Mouse (Mus musculus): Measurements from ENCODE around the gene Ccdc137. TPM values are rescaled to one million over a fixed set of nuclear protein-coding genes. Genes with fewer than 3 reads are reported as not detected.

Ccdc137 gene
- polyA plus RNA-seq, 1 experiment from 2014 or later = 25.0 TPM

DNA sequence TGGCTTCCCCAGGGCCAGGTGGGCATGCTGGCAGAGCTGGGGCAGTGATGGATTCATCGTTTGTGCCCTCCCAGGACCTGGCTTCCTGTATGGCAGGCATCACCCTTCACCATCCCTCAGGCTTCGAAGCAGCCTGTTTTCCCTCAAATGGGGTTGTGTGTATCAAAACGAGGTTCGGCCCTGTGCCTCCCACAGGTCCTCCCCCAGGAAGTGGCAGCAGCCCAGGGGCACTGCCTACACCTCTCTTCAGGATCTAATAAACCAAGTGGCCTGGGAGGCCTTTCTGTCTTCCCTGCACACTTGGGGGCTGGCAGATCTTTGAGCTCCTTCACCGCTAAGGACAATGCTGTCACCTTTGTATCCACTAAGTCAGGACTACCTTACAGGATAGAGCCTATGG lies 41.0 kb downstream of the Ccdc137 start:
- DNase-seq (ENCODE audit: low spot score) = no peak
- no peak overlapping the region for H3K4me3 ChIP-seq (ENCODE audit: low read depth, low read length)
- no peaks in the 10 kb centered on the region for H3K27me3 ChIP-seq (ENCODE audit: control insufficient read depth, insufficient read depth, low read length)
- no peak overlapping the region for H3K4me2 ChIP-seq (replicated peaks; ENCODE audit: low read depth, low read length)
- H3K36me3 ChIP-seq (ENCODE audit: control insufficient read depth, insufficient read depth, low read length) = peaks cover 8% of the 10 kb centered on the region; the same call in 1 of the 2 replicates
- WGBS = 90% methylated on average over 5 of the region's 5 CpGs
- no peak overlapping the region for H3K27ac ChIP-seq (ENCODE audit: low read depth, low read length)
- ATAC-seq (ENCODE audit: low FRiP score) = no peak
- H3K9ac ChIP-seq (ENCODE audit: low read depth, low read length) = no peak overlapping the region
- no peaks in the 10 kb centered on the region for H3K4me1 ChIP-seq (replicated peaks; ENCODE audit: control insufficient read depth, insufficient read depth, low read length)
- no peaks in the 10 kb centered on the region for H3K9me3 ChIP-seq (ENCODE audit: control insufficient read depth, low read length)

DNA sequence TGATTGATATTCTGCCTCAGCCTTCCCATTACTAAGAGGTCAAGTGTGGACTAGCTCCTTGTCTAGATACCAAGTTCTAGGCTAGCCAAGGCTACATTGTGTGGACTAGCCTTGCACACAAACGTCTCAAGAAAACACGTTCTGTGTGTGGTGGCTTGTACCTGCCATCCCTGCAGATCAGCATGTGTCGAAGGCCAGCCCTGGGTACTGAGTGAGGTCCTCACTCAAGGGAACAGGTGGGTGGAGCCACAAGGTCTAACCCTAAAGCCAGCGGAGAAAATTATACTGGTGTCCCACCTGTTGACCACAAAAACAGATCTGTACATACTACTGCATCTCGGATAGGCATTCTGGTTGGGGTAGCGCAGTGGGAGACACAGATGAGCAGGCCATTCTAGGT lies 42.0 kb downstream of the Ccdc137 start:
- Histone ChIP-seq H3K27me3 (ENCODE audit: control insufficient read depth, insufficient read depth, low read length) (no peaks in the 10 kb centered on the region), H3K27ac (ENCODE audit: low read depth, low read length) (no peak overlapping the region), H3K4me3 (ENCODE audit: low read depth, low read length) (no peak overlapping the region), H3K9ac (ENCODE audit: low read depth, low read length) (no peak overlapping the region), H3K4me2 (replicated peaks; ENCODE audit: low read depth, low read length) (no peak overlapping the region), H3K9me3 (ENCODE audit: control insufficient read depth, low read length) (no peaks in the 10 kb centered on the region), H3K4me1 (replicated peaks; ENCODE audit: control insufficient read depth, insufficient read depth, low read length) (no peaks in the 10 kb centered on the region), H3K36me3 (ENCODE audit: control insufficient read depth, insufficient read depth, low read length) (peaks cover 8% of the 10 kb centered on the region; the same call in 1 of the 2 replicates)
- DNase-seq (ENCODE audit: low spot score) (no peak), ATAC-seq (ENCODE audit: low FRiP score) (no peak)
- WGBS = 87% methylated on average over 6 of the region's 6 CpGs

GRCm38 (mm10) chr11:120500357-120500756 lies 42.4 kb downstream of the Ccdc137 start:
- H3K4me2 ChIP-seq (replicated peaks; ENCODE audit: low read depth, low read length) = no peak overlapping the region
- 22% methylated on average over 3 of the region's 3 CpGs for WGBS
- H3K9ac ChIP-seq (ENCODE audit: low read depth, low read length) = no peak overlapping the region
- H3K27ac ChIP-seq (ENCODE audit: low read depth, low read length) = no peak overlapping the region
- no peak for DNase-seq (ENCODE audit: low spot score)
- H3K4me1 ChIP-seq (replicated peaks; ENCODE audit: control insufficient read depth, insufficient read depth, low read length) = no peaks in the 10 kb centered on the region
- no peaks in the 10 kb centered on the region for H3K27me3 ChIP-seq (ENCODE audit: control insufficient read depth, insufficient read depth, low read length)
- no peaks in the 10 kb centered on the region for H3K9me3 ChIP-seq (ENCODE audit: control insufficient read depth, low read length)
- H3K36me3 ChIP-seq (ENCODE audit: control insufficient read depth, insufficient read depth, low read length) = 0 out of 2 replicates have a peak, but pooled peaks cover 8% of the 10 kb centered on the region
- ATAC-seq (ENCODE audit: low FRiP score) = no peak
- H3K4me3 ChIP-seq (ENCODE audit: low read depth, low read length) = no peak overlapping the region

GRCm38 (mm10) chr11:120501018-120501417 lies 43.1 kb downstream of the Ccdc137 start:
- WGBS = 73% methylated on average over 6 of the region's 6 CpGs
- Histone ChIP-seq H3K4me2 (replicated peaks; ENCODE audit: low read depth, low read length) (no peak overlapping the region), H3K27me3 (ENCODE audit: control insufficient read depth, insufficient read depth, low read length) (no peaks in the 10 kb centered on the region), H3K27ac (ENCODE audit: low read depth, low read length) (no peak overlapping the region), H3K9ac (ENCODE audit: low read depth, low read length) (no peak overlapping the region), H3K36me3 (ENCODE audit: control insufficient read depth, insufficient read depth, low read length) (0 out of 2 replicates have a peak, but pooled peaks cover 4% of the 10 kb centered on the region), H3K4me3 (ENCODE audit: low read depth, low read length) (no peak overlapping the region), H3K4me1 (replicated peaks; ENCODE audit: control insufficient read depth, insufficient read depth, low read length) (no peaks in the 10 kb centered on the region), H3K9me3 (ENCODE audit: control insufficient read depth, low read length) (no peaks in the 10 kb centered on the region)
- no peak for ATAC-seq (ENCODE audit: low FRiP score)
- no peak for DNase-seq (ENCODE audit: low spot score)

DNA sequence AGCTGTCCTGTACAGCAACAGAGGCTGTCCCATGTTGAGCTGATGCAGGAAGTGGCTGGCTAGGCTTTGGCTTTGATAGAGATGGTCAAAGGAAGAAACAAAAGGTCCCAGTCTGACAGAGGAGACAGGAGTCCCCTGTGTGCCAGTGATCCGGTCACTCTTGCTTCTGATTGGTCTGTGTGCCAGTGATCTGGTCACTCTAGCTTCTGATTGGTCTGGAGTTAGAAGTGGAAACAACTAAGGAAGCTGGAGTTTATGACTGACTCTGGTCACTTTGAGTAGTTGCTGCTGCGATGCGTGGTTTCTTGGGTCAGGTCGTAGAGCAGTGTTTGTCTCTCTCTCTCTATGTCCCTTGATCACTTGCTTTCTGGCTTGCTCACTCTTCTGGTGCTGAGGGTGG lies 43.8 kb downstream of the Ccdc137 start:
- 87% methylated on average over 4 of the region's 4 CpGs for WGBS
- no peak for DNase-seq (ENCODE audit: low spot score)
- no peaks in the 10 kb centered on the region for H3K9me3 ChIP-seq (ENCODE audit: control insufficient read depth, low read length)
- H3K4me2 ChIP-seq (replicated peaks; ENCODE audit: low read depth, low read length) = no peak overlapping the region
- ATAC-seq (ENCODE audit: low FRiP score) = no peak
- H3K4me1 ChIP-seq (replicated peaks; ENCODE audit: control insufficient read depth, insufficient read depth, low read length) = no peaks in the 10 kb centered on the region
- H3K27me3 ChIP-seq (ENCODE audit: control insufficient read depth, insufficient read depth, low read length) = no peaks in the 10 kb centered on the region
- H3K27ac ChIP-seq (ENCODE audit: low read depth, low read length) = no peak overlapping the region
- no peak overlapping the region for H3K9ac ChIP-seq (ENCODE audit: low read depth, low read length)
- 0 out of 2 replicates have a peak, but pooled peaks cover 4% of the 10 kb centered on the region for H3K36me3 ChIP-seq (ENCODE audit: control insufficient read depth, insufficient read depth, low read length)
- H3K4me3 ChIP-seq (ENCODE audit: low read depth, low read length) = no peak overlapping the region

DNA sequence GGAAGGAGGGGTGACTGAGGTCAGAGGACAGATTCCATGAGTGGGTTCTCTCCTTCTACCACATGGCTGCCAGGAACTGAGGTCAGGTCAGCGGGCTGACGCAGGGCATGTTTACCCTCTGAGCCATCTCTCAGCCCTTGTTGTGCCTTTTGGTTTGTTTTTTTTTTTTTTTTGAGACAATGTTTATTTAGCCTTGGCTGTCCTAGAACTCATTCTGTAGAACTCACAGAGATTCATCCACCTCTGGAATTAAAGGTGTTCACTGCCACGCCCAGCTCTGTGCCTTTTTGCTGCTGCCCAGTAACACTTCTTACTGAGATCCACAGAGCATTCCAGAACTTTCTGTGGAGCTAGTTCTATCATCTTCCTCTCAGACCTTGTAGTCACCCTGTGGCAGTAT lies 47.7 kb downstream of the Ccdc137 start:
- Histone ChIP-seq H3K27me3 (ENCODE audit: control insufficient read depth, insufficient read depth, low read length) (no peaks in the 10 kb centered on the region), H3K4me3 (ENCODE audit: low read depth, low read length) (no peak overlapping the region), H3K27ac (ENCODE audit: low read depth, low read length) (no peak overlapping the region), H3K9ac (ENCODE audit: low read depth, low read length) (no peak overlapping the region), H3K4me2 (replicated peaks; ENCODE audit: low read depth, low read length) (no peak overlapping the region), H3K9me3 (ENCODE audit: control insufficient read depth, low read length) (no peaks in the 10 kb centered on the region), H3K4me1 (replicated peaks; ENCODE audit: control insufficient read depth, insufficient read depth, low read length) (0 out of 2 replicates have a peak, but pooled peaks cover 2% of the 10 kb centered on the region), H3K36me3 (ENCODE audit: control insufficient read depth, insufficient read depth, low read length) (no peaks in the 10 kb centered on the region)
- ATAC-seq (ENCODE audit: low FRiP score) = no peak
- no peak for DNase-seq (ENCODE audit: low spot score)
- 83% methylated on average over 3 of the region's 3 CpGs for WGBS

DNA sequence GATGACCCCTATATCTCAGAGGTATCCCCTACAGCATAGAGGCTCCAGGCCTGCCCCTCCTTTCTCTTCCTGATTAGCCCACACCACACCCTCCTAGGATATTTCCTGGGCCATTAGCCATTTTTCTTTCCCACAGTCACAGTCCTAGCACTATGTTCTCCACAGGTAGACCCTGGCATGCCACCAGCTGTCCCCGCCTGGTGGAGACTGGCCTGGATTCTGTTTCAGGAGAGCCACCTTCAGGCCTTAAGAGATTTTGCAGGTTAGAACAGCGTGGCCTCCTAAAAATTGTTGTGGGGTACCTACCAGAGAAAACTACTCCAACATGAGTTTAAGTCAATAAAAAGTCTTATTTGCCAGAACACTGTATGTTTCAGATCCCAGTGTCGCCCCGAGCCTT lies 49.0 kb downstream of the Ccdc137 start:
- DNase-seq (ENCODE audit: low spot score) (no peak), ATAC-seq (ENCODE audit: low FRiP score) (no peak)
- 62% methylated on average over 4 of the region's 4 CpGs for WGBS

DNA sequence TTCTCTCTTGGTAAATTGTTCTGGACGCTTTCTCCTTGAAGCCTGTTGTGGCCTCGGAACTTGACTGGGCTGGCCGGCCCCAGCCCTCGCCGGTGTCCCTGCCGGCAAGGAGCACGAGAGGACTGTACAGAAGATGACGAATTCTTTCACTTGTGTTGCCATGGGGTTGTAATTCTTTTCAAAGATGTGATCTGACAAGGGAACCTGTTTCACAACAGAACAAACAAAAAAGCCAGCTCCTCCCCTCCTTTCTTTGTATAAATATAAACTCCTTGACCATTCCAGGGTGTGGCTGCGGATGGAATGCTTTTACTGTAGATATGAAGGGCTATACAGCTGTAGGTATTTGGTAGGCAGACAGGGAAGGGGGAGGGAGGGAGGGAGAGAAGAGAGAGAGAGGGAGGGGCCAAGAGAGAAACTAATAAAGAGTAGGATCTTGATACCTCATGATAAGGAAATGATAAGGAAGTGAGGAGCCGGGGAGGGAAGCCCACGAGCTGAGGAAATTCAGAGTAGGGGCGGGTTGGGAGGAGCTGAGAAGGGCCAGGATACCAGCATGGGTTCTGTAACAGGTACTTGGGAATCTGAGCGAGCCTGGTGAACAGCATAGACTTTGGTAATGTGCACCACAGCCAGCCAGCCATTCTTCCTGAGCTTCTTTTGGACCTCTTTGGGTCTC lies 49.8 kb downstream of the Ccdc137 start:
- no peak for ATAC-seq (ENCODE audit: low FRiP score)
- Histone ChIP-seq H3K36me3 (ENCODE audit: control insufficient read depth, insufficient read depth, low read length) (no peaks in the 10 kb centered on the region), H3K9ac (ENCODE audit: low read depth, low read length) (no peak overlapping the region), H3K4me3 (ENCODE audit: low read depth, low read length) (no peak overlapping the region), H3K9me3 (ENCODE audit: control insufficient read depth, low read length) (no peaks in the 10 kb centered on the region), H3K27ac (ENCODE audit: low read depth, low read length) (no peak overlapping the region), H3K4me2 (replicated peaks; ENCODE audit: low read depth, low read length) (no peak overlapping the region), H3K27me3 (ENCODE audit: control insufficient read depth, insufficient read depth, low read length) (no peaks in the 10 kb centered on the region), H3K4me1 (replicated peaks; ENCODE audit: control insufficient read depth, insufficient read depth, low read length) (0 out of 2 replicates have a peak, but pooled peaks cover 3% of the 10 kb centered on the region)
- 81% methylated on average over 13 of the region's 13 CpGs for WGBS
- DNase-seq (ENCODE audit: low spot score) = no peak

More for the DNA sequence above, 49.0 kb downstream of the Ccdc137 start:
- no peaks in the 10 kb centered on the region for H3K27me3 ChIP-seq (ENCODE audit: control insufficient read depth, insufficient read depth, low read length)
- no peaks in the 10 kb centered on the region for H3K36me3 ChIP-seq (ENCODE audit: control insufficient read depth, insufficient read depth, low read length)
- H3K4me3 ChIP-seq (ENCODE audit: low read depth, low read length) = no peak overlapping the region
- H3K4me2 ChIP-seq (replicated peaks; ENCODE audit: low read depth, low read length) = no peak overlapping the region
- no peaks in the 10 kb centered on the region for H3K9me3 ChIP-seq (ENCODE audit: control insufficient read depth, low read length)
- H3K27ac ChIP-seq (ENCODE audit: low read depth, low read length) = no peak overlapping the region
- H3K4me1 ChIP-seq (replicated peaks; ENCODE audit: control insufficient read depth, insufficient read depth, low read length) = 0 out of 2 replicates have a peak, but pooled peaks cover 2% of the 10 kb centered on the region
- H3K9ac ChIP-seq (ENCODE audit: low read depth, low read length) = no peak overlapping the region

- no peaks in the 10 kb centered on the region for H3K9me3 ChIP-seq (ENCODE audit: control insufficient read depth, low read length)
- WGBS = 83% methylated on average over 9 of the region's 9 CpGs
- H3K9ac ChIP-seq (ENCODE audit: low read depth, low read length) = no peak overlapping the region
- H3K36me3 ChIP-seq (ENCODE audit: control insufficient read depth, insufficient read depth, low read length) = no peaks in the 10 kb centered on the region
- no peaks in the 10 kb centered on the region for H3K27me3 ChIP-seq (ENCODE audit: control insufficient read depth, insufficient read depth, low read length)
- ATAC-seq (ENCODE audit: low FRiP score) (no peak), DNase-seq (ENCODE audit: low spot score) (no peak)
- H3K27ac ChIP-seq (ENCODE audit: low read depth, low read length) = no peak overlapping the region
- 0 out of 2 replicates have a peak, but pooled peaks cover 4% of the 10 kb centered on the region for H3K4me1 ChIP-seq (replicated peaks; ENCODE audit: control insufficient read depth, insufficient read depth, low read length)
- no peak overlapping the region for H3K4me2 ChIP-seq (replicated peaks; ENCODE audit: low read depth, low read length)
- H3K4me3 ChIP-seq (ENCODE audit: low read depth, low read length) = no peak overlapping the region
These were observed 50.5 kb downstream of the Ccdc137 start for GRCm38 (mm10) chr11:120508290-120508870.

All from hindbrain, embryonic 11.5 days (tissue).